Mouse (Mus musculus) kidney, adult 18-20 months (tissue): Measurements from ENCODE around the gene 1700025G04Rik.

Experiments
- DNase-seq: peaks from one replicate; pipeline ENCODE4 v3.0.0; 2021

The 1700025G04Rik gene

DNA sequence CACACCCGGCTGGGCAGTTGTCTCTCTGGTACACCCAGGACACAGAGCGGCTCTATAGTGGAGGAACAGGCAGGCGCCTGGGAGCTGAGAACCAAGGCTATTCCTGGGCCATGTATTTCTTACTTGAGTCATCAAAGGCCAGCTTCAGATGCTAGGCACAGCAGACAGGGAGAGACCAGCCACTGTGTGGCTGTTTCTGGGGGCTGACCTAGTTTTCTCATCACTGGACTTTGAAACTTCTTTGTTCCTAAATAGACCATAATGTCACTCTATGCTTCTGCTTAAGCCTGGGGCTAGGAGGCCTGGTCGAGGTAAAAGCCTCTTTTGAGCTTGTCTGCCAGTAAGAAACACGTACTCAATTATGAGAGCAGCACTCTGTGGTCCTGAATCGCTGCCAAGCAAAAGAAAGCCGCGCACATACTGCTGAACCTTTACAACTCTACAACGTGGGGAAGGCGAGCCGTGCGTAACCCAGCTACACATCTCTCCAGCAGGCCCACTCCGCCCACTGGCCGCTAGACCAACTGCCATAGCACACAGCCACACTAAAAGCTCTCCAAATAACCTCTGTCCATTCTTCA lies 199.8 kb downstream of the 1700025G04Rik start:
- no peak for DNase-seq

DNA sequence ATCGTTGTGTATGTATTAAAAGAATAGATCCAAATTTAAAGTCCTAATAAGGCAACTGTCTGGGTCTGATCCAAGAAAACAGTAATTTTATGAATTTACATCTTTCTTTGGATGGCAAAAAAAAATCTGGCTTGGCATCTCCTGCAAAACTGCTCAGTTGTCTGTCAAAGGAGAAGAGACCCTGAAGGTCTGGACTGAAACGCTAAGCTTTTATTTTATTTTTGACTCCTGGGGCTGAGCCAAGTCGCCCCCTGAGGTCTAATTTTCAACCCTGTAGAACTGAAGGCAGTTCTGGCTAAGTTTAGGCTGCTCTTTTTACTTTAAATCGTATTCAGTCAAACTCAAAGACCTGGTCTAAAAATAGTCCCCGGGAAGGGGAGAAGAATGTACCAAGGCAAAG lies 202.3 kb downstream of the 1700025G04Rik start:
- no peak for DNase-seq

- no peak for DNase-seq
Measured at GRCm38 (mm10) chr1:151887126-151887525, 202.8 kb downstream of the 1700025G04Rik start.

DNA sequence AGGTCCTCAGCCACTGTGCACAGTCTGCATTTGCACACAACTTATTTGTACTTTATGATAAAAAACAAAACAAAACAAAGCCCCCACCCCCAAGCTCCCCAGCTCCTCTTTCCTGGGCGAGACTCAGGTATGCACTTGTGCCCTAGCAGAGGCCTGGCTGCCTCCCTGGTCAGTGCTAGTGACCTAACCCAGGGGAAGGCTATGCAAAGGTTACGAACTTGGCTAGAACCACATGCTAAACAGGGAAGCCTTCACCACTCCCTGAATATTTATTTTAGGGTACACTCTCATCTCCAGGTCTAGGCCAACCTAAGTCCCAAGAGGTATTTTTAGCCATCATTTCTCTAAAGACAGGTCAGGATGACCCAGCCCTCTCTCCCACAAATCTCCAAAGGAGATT lies 203.8 kb downstream of the 1700025G04Rik start:
- DNase-seq: no peak

DNA sequence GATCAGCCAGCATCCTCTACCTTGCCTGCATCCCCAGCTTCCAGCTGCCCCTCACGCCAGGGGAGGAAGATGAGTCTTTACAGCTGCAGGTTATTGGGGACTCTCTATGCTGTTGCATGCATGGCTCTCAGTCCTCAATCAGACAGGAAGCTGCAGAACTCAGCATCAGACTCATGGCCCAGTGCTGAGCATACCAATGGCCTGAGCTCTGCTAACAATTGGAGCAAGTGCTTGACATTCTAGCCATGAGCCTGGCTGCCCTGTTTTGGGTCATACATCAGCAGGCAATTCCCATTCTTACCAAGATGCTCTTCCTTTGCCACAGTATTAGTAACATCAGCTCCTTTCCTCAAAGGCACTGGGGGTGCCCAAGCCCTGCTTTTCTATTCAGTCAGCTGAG lies 208.7 kb downstream of the 1700025G04Rik start:
- no peak for DNase-seq

GRCm38 (mm10) chr1:151880731-151881130 lies 209.2 kb downstream of the 1700025G04Rik start:
- DNase-seq: no peak

GRCm38 (mm10) chr1:151879966-151880365 lies 210.0 kb downstream of the 1700025G04Rik start:
- DNase-seq: no peak

DNA sequence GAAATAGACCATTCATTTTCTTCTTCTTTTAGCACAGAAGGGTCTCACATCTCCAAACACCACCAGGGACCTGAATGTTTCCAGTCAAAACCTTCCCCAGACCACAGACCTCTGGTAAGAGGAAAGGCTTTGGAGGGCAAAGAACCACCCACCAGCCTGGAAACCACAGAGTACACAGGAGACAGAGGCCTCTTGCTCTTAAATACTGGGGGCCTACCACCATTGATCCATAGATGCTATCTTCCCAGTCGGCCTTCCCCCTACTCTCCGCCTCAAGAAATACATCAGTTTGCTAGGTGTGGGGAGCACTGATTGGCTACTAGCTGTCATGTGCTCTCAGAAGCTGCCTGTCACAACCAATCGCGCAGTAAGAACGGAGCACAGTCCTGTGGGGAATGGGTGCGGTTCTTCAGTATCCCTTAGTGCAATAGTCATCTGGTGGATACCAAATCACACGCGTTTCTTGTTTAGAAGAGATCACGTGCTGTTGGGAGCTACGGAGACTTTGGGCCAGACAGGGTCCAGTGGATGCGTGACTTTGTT lies 210.5 kb downstream of the 1700025G04Rik start:
- no peak for DNase-seq

DNA sequence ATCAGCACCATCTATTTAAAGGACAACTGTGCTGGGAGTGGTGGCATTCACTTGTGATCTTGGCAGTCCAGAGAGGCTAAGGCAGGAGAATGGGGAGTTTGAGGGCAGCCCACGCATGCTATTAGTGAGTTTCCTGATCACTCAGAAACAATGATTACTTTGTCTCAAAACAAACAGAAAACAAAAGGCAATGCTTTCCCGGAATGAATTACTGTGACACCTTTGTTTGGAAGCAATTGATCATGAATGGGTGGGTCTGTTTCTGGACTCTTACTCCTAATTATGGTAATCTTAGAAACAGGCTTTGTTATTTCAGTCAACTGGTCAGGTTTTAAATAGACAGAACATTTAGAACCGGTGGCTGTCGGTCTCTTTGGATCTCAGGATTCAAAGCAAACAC lies 211.5 kb downstream of the 1700025G04Rik start:
- DNase-seq: no peak

DNA sequence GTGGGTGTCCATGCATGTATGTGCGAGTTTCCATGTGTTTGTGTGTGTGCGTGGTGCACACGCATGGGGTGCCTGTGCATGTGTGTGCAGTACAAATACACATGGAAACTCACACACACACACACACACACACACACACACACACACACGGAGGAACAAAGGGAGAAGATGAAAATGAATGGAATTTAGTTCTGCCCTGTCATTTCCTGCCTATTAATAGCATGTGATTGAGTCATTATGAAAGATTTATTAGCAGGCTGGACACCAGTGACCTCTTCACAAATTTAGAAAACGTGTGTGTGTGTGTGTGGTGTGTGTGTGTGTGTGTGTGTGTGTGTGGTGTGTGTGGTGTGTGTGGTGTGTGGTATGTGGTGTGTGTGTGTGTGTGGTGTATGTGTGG lies 217.0 kb downstream of the 1700025G04Rik start:
- DNase-seq: no peak

DNA sequence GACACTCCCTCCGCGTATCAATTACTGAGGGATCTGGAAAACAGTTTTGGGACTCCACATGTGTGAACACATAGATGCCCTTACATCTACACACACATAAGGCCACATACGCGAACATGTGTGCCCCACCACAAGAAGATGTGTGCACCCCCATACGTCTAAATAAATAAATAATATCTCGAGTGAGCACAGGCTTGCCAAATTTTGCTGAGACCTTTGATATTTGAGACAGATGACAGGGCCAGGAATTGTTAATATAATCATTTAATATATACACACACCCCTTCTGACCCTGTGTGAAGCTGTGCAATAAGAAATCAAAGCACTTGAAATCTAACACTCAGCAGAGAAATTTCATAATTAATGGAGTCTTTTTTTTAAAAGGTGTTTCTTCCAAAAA lies 225.6 kb downstream of the 1700025G04Rik start:
- DNase-seq: no peak

DNA sequence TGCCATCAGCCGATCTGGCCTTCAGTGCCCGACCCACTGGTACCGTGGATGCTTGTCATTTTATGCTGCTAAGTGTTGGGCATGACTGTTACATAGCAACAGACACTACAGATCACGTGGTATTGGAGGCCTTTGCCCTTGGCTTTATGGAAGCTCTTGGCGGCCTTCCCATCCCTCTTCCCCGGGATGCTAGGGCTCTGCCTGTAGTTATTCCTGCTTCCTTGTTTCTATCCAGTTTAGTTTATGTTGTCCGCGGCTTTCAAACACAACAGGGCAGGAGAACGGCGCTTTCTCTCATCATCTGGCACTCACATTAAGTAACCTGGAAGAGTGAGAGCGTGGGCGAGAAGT lies 226.2 kb downstream of the 1700025G04Rik start:
- no peak for DNase-seq

DNA sequence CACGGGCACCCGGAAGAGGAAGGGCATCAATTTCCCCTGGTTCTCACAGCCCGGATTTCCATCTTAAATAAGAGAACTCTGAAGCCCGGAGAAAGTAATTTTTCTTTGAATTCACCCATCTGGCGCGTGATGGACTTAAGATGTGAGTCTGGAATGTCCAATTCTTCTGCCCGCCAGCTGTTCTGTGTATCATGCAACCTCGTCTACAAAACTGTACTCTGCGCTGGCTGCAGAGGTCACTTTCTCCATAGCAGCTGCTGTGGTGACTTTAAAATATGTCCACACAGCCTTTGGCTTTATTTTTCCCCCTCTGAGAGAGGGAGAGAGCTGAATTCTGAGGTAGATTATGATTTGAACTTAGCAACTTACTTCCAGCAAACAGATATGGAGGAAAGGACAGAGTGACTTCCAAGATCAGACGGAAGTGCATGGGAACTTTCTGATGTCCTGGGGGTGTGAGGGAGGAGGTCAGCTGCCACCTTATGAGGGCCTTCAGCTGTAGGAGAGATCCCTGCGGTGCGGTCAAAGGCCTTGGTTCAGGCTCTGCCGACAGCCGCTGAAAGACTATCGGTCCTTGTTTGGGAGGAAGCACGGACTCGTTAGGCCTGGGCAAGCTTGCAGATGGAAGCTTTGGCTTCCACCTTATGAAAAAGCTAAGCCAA lies 226.7 kb downstream of the 1700025G04Rik start:
- DNase-seq: no peak

DNA sequence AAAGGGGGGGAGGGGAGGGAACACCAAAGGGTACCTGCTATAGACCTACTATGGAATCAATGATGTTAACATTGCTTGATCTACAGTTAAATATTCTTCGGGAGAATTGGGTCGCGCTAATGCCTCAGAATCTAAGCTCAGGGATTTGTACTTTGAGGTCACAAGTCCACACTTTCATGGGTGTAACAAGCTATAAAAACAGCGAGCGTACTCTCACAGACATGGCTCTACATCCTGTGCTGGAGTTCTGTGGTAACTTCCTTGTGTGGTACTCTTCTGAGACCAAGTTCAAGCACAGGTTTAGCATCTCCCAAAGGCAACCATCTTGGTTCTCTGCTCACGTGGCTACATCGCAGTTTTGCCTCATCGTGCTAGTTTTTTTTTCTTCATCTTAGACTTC lies 227.8 kb downstream of the 1700025G04Rik start:
- no peak for DNase-seq

- DNase-seq: no peak
Measured at GRCm38 (mm10) chr1:151861334-151861995, 228.5 kb downstream of the 1700025G04Rik start.

DNA sequence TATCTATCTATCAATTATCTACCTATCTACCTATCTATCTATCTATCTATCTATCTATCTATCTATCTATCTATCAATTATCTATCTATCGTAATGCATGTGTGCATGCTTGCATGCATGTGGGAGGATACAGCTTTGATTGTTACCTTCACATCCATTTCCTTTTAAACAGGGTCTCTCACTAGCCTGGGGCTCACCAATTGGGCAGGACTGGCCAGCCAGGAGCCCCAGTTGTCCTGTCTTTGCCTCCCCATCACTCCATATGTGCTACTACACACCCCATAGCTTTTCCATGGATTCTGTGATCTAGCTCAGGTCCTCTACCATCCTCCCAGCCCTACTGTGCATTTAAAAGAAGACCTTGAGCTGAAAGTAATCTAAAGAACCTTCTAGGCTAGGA lies 231.5 kb downstream of the 1700025G04Rik start:
- no peak for DNase-seq

GRCm38 (mm10) chr1:151855561-151855960 lies 234.4 kb downstream of the 1700025G04Rik start:
- DNase-seq: no peak

DNA sequence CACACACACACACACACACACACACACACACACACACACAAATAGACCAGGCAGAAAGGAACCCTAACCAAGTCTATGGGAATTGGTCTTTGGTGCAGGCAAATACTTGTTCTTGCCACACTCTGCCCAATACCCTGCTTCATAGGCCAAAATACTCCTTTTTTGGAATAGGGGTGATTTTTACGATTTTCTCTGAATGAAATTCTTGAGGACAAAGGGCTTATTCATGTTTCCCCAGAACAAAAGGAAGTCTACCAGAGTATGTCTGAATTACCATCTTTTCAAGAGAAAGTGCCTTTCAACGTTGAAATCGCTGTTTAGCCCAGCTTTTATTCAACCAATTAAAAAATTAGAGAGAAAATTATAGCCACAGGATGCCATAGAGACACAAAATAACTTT lies 237.9 kb downstream of the 1700025G04Rik start:
- no peak for DNase-seq

DNA sequence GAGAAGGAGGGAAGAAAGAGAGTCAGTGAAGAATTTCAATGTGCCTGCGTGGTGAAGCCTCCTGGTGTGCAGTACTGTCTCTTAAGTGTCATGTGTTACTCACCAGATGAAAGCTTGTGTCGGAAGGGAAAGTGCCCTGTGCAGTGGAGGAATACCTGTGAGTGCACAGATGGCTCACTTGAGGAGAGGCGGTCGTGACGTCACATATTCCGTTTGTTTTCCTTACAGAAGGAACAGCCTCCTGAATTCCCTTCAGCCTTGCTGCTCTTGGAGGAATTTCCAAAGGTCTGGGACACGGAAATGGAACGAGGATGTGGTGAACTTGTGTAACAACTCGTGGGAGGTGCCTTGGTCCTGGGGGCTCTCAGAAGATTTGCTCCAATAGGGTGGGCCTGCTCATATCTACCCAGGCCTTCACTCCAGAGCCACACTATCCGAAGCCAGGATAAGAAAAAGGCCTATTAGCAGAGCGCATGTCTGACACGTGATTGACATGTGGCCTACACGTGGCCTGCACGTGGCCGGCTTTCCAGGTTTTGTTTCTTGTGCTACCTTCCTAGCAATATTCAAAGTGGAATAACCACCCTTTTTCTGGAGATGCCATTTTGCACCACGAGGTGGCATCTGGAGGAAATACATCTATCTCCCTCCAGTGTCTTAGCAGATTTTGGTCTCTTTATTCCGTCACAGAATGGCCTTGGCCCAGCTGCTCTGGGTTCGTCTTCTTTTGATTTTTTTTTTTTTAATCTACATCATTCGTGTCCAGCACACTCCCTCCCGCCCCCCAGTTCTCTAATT lies 238.7 kb downstream of the 1700025G04Rik start:
- no peak for DNase-seq

- no peak for DNase-seq
Measured at GRCm38 (mm10) chr1:151849993-151850608, 239.8 kb downstream of the 1700025G04Rik start.

DNA sequence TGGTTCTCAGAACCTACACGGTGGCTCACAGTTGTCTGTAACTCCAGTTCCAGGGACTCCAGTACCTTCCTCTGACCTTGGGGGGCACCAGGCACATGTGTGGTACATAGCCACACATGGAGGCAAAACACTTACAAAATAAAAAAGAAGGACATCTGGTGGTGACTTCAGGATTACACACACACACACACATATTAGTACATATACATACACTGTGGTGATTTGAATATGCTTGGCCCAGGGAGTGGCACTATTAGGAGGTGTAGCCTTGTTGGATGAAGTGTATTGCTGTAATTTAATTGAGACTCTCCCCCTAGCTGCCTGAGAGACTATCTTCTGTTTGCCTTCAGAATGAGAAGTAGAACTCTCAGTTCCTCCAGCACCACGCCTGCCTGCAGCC lies 241.6 kb downstream of the 1700025G04Rik start:
- no peak for DNase-seq

- no peak for DNase-seq
Measured at GRCm38 (mm10) chr1:151845926-151846782, 243.8 kb downstream of the 1700025G04Rik start.
